Mouse (Mus musculus) midbrain, postnatal 0 days (tissue): ENCODE results near the gene Pafah1b3. TPM values are rescaled to one million over a fixed set of nuclear protein-coding genes. Genes with fewer than 3 reads are reported as not detected.

Experiments used
- ATAC-seq: fragments of 200-750 bp; cut with Nextera tagmentation; 2 replicates; pipeline ENCODE4 v1.8.0; 2017; ENCODE audit warnings: moderate number of reproducible peaks, mild to moderate bottlenecking, moderate TSS enrichment, moderate library complexity; ENCODE audit not compliant: low FRiP score
- DNase-seq: peaks from one replicate; pipeline ENCODE4 v3.0.0-alpha.2; 2015; ENCODE audit warnings: low spot score
- H3K27ac ChIP-seq: fragments of 300-500 bp; sonication (generic); 2 replicates; pipeline ENCODE4 v1.5.1; 2014; ENCODE audit warnings: low read depth, mild to moderate bottlenecking, low read length, mixed read lengths
- H3K27me3 ChIP-seq: fragments of 300-500 bp; sonication (generic); 2 replicates; pipeline ENCODE4 v1.6.1; 2014; ENCODE audit warnings: low read length, control low read depth, mixed read lengths; ENCODE audit not compliant: insufficient read depth
- H3K36me3 ChIP-seq: fragments of 300-500 bp; sonication (generic); 2 replicates; pipeline ENCODE4 v1.6.1; 2014; ENCODE audit warnings: low read length, control low read depth, mixed read lengths; ENCODE audit not compliant: insufficient read depth
- H3K4me1 ChIP-seq: fragments of 300-500 bp; sonication (generic); 2 replicates; pipeline ENCODE4 v1.6.1; 2014; ENCODE audit warnings: mild to moderate bottlenecking, control low read depth, antibody characterized with exemption, low read length, mixed read lengths; ENCODE audit not compliant: insufficient read depth
- H3K4me2 ChIP-seq: fragments of 300-500 bp; sonication (generic); 2 replicates; pipeline ENCODE4 v1.6.1; 2014; ENCODE audit warnings: low read depth, mild to moderate bottlenecking, low read length, mixed read lengths; ENCODE audit not compliant: poor library complexity, severe bottlenecking
- H3K4me3 ChIP-seq: fragments of 300-500 bp; sonication (generic); 2 replicates; pipeline ENCODE4 v1.5.1; 2014; ENCODE audit warnings: low read depth, mild to moderate bottlenecking, low read length, moderate library complexity
- H3K9ac ChIP-seq: fragments of 300-500 bp; sonication (generic); replicated peaks from 2 replicates; pipeline ENCODE4 v1.6.1; 2014; ENCODE audit warnings: mild to moderate bottlenecking, low read length, moderate library complexity, mixed read lengths; ENCODE audit not compliant: poor library complexity, severe bottlenecking
- H3K9me3 ChIP-seq: fragments of 300-500 bp; sonication (generic); 2 replicates; pipeline ENCODE4 v1.6.1; 2016; ENCODE audit warnings: low read length, control low read depth
- CTCF ChIP-seq: IDR thresholded peaks from 2 replicates; pipeline ENCODE4 v1.5.1; 2016; ENCODE audit warnings: antibody characterized with exemption, mild to moderate bottlenecking
- WGBS: fragments of 180-500 bp; shearing (Covaris S2); extraction: QIAGEN DNeasy Blood & Tissue Kit; methylation state at CpG from one replicate; pipeline ENCODE4 v1.1.7; 2014; 5-methylcytosine and 5-hydroxymethylcytosine counted together
- polyA plus RNA-seq: library from polyadenylated mRNA; unstranded; fragments of >200 nt; fragmentation: Nextera tagmentation; extraction: Ambion mirVana; gene quantifications from 2 replicates; pipeline ENCODE4 v1.2.1, GENCODE M21; 2015
- total RNA-seq: library from RNA; depleted of rRNA; stranded (reverse); fragments of >200 nt; gene quantifications from 2 replicates; pipeline ENCODE4 v1.2.3, GENCODE M21; 2014

Gene Pafah1b3
- total and polyA plus RNA-seq, 2 experiments from 2014 or later: 604 to 661 TPM

DNA sequence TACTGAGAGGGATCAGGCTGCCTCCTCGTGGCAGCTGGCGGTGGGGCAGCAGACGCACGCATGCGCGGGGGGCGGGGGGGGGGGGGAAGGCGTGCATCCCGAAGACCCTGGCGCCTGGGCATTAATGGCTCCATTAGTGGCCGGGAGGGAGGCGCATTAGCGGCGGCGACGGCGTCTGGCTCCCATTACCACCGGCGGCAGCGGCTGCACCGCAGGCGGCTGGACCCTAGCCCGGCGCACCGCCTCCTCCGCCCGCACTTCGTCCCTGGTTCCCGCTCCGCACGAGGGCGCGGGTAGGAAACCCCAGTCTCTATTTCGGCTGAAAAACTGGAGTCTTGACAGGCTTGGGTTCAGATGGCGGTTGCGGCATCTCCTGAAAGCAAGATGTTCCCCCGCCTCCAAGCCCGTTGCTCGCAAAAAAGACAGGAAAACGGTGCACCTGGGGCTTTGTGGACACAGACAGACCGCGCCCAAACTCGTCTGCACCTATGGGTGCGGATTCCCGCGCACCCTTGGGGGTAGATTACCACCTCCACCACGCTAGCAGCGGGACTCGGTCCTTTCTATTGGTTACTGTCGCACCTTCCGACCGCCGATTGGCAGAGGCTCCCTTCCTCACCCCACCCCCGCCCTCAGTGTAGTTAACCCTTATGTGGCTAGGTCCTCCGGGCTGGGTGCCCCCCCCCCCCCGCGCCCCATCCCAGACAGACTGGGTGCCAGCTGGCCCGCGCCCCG lies 19.3 kb downstream of the Pafah1b3 start:
- Histone ChIP-seq H3K27ac (peak overlapping the region; percentile 99), H3K27me3 (no peaks in the 10 kb centered on the region), H3K4me2 (peak overlapping the region; percentile 89), H3K9ac (peak overlapping the region; percentile 77), H3K4me3 (peak overlapping the region; percentile 65), H3K9me3 (no peaks in the 10 kb centered on the region), H3K36me3 (peaks cover 19% of the 10 kb centered on the region; the same call in 1 of the 2 replicates), H3K4me1 (peaks cover 33% of the 10 kb centered on the region)
- peak; percentile 95 for DNase-seq
- ATAC-seq: peak; percentile 81
- 0% methylated on average over 38 of the region's 60 CpGs for WGBS
- peak; percentile 71 for TF ChIP-seq CTCF

DNA sequence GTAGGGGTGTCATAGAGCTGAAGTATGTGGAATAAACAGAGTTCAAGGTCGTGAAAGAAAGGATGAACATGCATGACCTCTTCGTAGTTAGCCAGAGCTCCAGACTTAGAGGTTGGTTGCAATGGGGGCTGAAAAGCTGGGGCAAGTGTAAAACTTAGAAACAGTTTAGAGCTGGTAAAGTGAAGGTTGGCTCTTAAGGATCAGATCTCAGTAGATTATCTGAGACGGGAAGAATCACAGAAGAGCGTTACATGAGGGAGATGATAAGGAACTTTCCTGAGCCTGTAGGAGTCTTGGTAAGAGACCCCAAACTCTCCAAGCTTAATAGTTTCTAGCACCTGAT lies 19.8 kb downstream of the Pafah1b3 start:
- H3K27me3 ChIP-seq: no peaks in the 10 kb centered on the region
- peaks cover 28% of the 10 kb centered on the region for H3K4me1 ChIP-seq
- H3K4me2 ChIP-seq: peak overlapping the region; percentile 89
- DNase-seq (no peak), ATAC-seq (no peak)
- peaks cover 23% of the 10 kb centered on the region; the same call in 1 of the 2 replicates for H3K36me3 ChIP-seq
- H3K4me3 ChIP-seq: peak overlapping the region; percentile 65
- no peak for TF ChIP-seq CTCF
- H3K9me3 ChIP-seq: no peaks in the 10 kb centered on the region
- 14% methylated on average over 4 of the region's 4 CpGs for WGBS
- peak overlapping the region; percentile 38; the same call in 1 of the 2 replicates for H3K27ac ChIP-seq
- no peak overlapping the region for H3K9ac ChIP-seq

DNA sequence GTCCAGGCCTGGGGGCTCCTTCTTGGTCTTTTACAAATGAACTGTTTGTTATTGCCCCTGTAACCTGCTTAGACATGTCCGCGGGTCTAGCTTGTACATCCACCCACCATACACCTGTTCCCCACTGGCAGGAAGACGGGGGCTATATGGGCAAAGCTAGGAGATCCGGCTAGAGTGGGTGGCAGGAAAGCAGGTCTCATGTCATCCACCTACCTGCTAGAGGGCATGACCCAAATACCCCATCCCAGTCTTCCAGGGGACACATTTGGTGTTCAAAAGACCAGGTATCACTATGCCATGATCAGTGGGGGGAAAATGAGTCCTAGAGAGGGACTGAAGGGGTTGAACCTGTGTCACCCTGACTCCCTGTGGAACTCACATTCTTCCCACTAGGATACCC lies 20.4 kb downstream of the Pafah1b3 start:
- H3K4me1 ChIP-seq: peaks cover 26% of the 10 kb centered on the region
- ATAC-seq (no peak), DNase-seq (no peak)
- H3K4me2 ChIP-seq: peak overlapping the region; percentile 89
- H3K36me3 ChIP-seq: peaks cover 29% of the 10 kb centered on the region; the same call in 1 of the 2 replicates
- whole genome bisulfite sequencing: 90% methylated on average over 4 of the region's 4 CpGs
- no peaks in the 10 kb centered on the region for H3K27me3 ChIP-seq
- H3K4me3 ChIP-seq: peak overlapping the region; percentile 65; the same call in 1 of the 2 replicates
- peak overlapping the region; percentile 38; the same call in 1 of the 2 replicates for H3K27ac ChIP-seq
- no peak overlapping the region for H3K9ac ChIP-seq
- H3K9me3 ChIP-seq: no peaks in the 10 kb centered on the region
- TF ChIP-seq CTCF: no peak

DNA sequence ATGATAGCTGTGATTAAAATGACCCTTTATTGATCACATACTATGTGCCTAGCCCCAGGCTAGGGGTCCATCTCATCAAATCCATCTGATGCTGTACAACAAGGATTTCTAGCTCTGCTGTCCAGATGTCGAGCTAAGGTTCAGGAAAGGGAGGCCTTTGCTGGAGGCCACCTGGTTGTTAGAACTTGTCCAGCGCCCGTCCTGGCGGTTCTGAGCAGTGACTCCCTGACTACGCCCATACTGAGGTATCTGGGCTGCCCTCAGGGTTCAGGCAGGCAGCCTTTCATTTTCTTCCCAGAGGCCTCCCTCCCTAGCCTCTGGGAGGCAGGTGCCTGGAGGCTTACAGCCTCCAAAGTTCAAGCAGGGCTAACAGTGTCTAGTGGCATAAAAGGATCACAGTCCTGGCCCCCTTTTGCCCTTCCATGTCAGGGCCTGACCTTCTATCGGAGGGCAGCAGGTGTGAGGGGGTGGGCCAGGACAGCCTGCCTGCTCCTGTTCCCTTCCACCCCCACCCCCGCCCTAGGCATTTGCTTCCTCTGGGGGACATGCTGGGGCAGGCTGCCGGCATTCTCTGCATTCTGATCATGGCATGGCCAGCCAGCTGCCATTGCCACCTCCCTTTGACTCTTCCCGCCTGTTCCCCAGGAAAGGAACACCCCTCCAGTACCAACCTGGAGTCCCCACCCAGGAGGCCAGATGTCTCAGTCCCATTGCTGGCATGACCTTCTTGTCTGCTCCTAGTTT lies 22.1 kb downstream of the Pafah1b3 start:
- Histone ChIP-seq H3K27me3 (no peaks in the 10 kb centered on the region), H3K27ac (no peak overlapping the region), H3K4me1 (peaks cover 21% of the 10 kb centered on the region), H3K4me2 (no peak overlapping the region), H3K9me3 (no peaks in the 10 kb centered on the region), H3K9ac (peak overlapping the region; percentile 46), H3K36me3 (peaks cover 45% of the 10 kb centered on the region), H3K4me3 (no peak overlapping the region)
- WGBS: 53% methylated on average over 9 of the region's 9 CpGs
- ATAC-seq (no peak), DNase-seq (no peak)
- no peak for TF ChIP-seq CTCF

DNA sequence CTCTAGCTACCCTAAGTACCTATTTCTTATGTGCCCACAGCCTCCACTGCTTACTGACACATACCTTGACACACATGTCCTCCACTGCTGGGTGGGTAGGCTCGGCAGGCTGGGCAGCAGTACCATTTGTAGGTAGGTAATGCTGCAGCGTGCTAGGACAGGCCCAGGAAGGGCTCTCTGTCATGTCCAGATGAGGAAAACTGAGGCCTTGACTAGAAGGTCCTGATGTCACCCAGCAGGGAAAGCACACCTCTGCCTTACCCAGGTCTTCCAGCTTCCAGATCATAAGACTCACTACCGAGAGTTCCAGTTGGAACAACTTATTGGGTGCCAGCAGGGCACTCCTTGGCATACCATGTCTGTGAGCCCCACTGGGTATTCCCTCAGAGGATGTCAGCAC lies 22.8 kb downstream of the Pafah1b3 start:
- H3K9me3 ChIP-seq: no peaks in the 10 kb centered on the region
- no peak for ATAC-seq

GRCm38 (mm10) chr7:25274571-25274970 lies 23.2 kb downstream of the Pafah1b3 start:
- peaks cover 16% of the 10 kb centered on the region; the same call in 1 of the 2 replicates for H3K4me1 ChIP-seq

More for the DNA sequence above, 22.8 kb downstream of the Pafah1b3 start:
- peaks cover 18% of the 10 kb centered on the region; the same call in 1 of the 2 replicates for H3K4me1 ChIP-seq
- no peak for DNase-seq
- H3K9ac ChIP-seq: no peak overlapping the region
- no peak for TF ChIP-seq CTCF
- no peak overlapping the region for H3K4me3 ChIP-seq
- H3K4me2 ChIP-seq: no peak overlapping the region
- WGBS: 91% methylated on average over 3 of the region's 3 CpGs
- H3K27me3 ChIP-seq: no peaks in the 10 kb centered on the region
- H3K27ac ChIP-seq: no peak overlapping the region
- peaks cover 45% of the 10 kb centered on the region for H3K36me3 ChIP-seq

More at GRCm38 (mm10) chr7:25274571-25274970, 23.2 kb downstream of the Pafah1b3 start:
- Histone ChIP-seq H3K4me3 (no peak overlapping the region), H3K9ac (no peak overlapping the region), H3K27me3 (no peaks in the 10 kb centered on the region), H3K4me2 (no peak overlapping the region), H3K36me3 (peaks cover 45% of the 10 kb centered on the region), H3K9me3 (no peaks in the 10 kb centered on the region), H3K27ac (no peak overlapping the region)
- DNase-seq (no peak), ATAC-seq (no peak)
- TF ChIP-seq CTCF: no peak
- WGBS: 59% methylated on average over 5 of the region's 5 CpGs
